In genomic region chr5:135363540-135363939, GRCm38 (mm10) we compare ENCODE assay signal across 9 mouse cellular contexts. TPM values are rescaled to one million over a fixed set of nuclear protein-coding genes. Genes with fewer than 3 reads are reported as not detected.
DNase-seq lines count a peak whose midpoint lies in the region; TF ChIP-seq lines count a peak whose summit lies in the region.
"Had no signal": no experiment of that assay in that cellular context is flagged by ENCODE, and none has a peak within 500 bp of the region (broad histone marks: within the 10 kb centered on the region; RNA-seq: fewer than 3 reads in every experiment).

No protein-coding gene starts in this region.

- no peaks in the 10 kb centered on the region for H3K27me3 ChIP-seq in heart, adult 2 months (ENCODE audit: control insufficient read depth, insufficient read depth, low read length)

- H3K79me2 ChIP-seq in heart, adult 2 months (replicated peaks; ENCODE audit: control insufficient read depth, insufficient read depth, low read length) = no peaks in the 10 kb centered on the region

- no peak for TF ChIP-seq EP300 in heart, adult 2 months (IDR thresholded peaks at IDR 0.05; ENCODE audit: insufficient read depth, low read depth, low read length)

- 30% methylated on average over 12 of the region's 12 CpGs for WGBS in heart, adult 2 months

- intact Hi-C loops in heart, adult 2 months (cut with DNase I) = no loop called here
- intact Hi-C loops in heart, postnatal 36 days (cut with DNase I) = no loop called here

- peaks cover 1% of the 10 kb centered on the region; the same call in 1 of the 2 replicates for H3K4me1 ChIP-seq in heart, adult 2 months (ENCODE audit: control insufficient read depth, insufficient read depth, low read length)

- no peak for TF ChIP-seq POLR2A in heart, adult 2 months (IDR thresholded peaks at IDR 0.05; ENCODE audit: insufficient read depth, low read depth, low read length)

- no peaks in the 10 kb centered on the region for H3K36me3 ChIP-seq in heart, adult 2 months (ENCODE audit: control insufficient read depth, insufficient read depth, low read length)

- H3K9ac ChIP-seq in heart, adult 2 months (ENCODE audit: low read depth, low read length) = no peak overlapping the region

- no peak overlapping the region for H3K4me3 ChIP-seq in heart, adult 2 months

- no peak overlapping the region for H3K27ac ChIP-seq in heart, adult 2 months

- no peak for DNase-seq in heart, adult 2 months
- no peak for DNase-seq in heart, postnatal 36 days
- peak; percentile 37 for DNase-seq in thymus, postnatal 4 days
- DNase-seq in thymus, postnatal 36 days = no peak
- peak; percentile 39 for DNase-seq in kidney, postnatal 14 days
- DNase-seq in retina, postnatal 7 days (ENCODE audit: low read depth, low spot score) = peak; percentile 57
- DNase-seq in urinary bladder, postnatal 14 days (ENCODE audit: low spot score) = no peak
- no peak for DNase-seq in urinary bladder, postnatal 36 days (ENCODE audit: low spot score in 2 of 2)

- TF ChIP-seq CTCF in heart, adult 2 months (IDR thresholded peaks at IDR 0.05) = peak; percentile 64

RNA-seq across cellular contexts. Expression of gene Nsun5, which starts 6.2 kb away (rescaled TPM):
- 10 to 100 TPM; 14.1 to 18.3 TPM for total RNA-seq in heart, adult 2 months (2021)
- 21.6 and 25.4 TPM in 2 replicates for polyA plus RNA-seq in heart, adult 2 months (2012; rRNA removed)
- total RNA-seq in heart, postnatal 36 days (2021) = 10 to 100 TPM; 13.0 to 17.8 TPM

RNA-seq across cellular contexts. Expression of gene Trim50, which starts 10.4 kb away (rescaled TPM):
- total RNA-seq in heart, adult 2 months (2021) = under 1 TPM; 0.11 to 0.18 TPM
- polyA plus RNA-seq in heart, adult 2 months (2012; rRNA removed) = not detected in 2 replicates
- total RNA-seq in heart, postnatal 36 days (2021) = not detected
- polyA plus RNA-seq: limb, embryonic 14.5 days had no signal

RNA-seq across cellular contexts. Expression of gene Fkbp6, which starts 13.7 kb away (rescaled TPM):
- total RNA-seq in heart, adult 2 months (2021) = under 1 TPM; 0.31 to 0.41 TPM
- polyA plus RNA-seq in heart, adult 2 months (2012; rRNA removed) = 0.26 TPM in 1 of 2 replicates, not detected in the other
- total RNA-seq in heart, postnatal 36 days (2021) = under 1 TPM in 1 of 2 experiments, not detected in 1; 0.61 TPM

RNA-seq across cellular contexts. Expression of gene Pom121, which starts 30.8 kb away (rescaled TPM):
- total RNA-seq in heart, adult 2 months (2021) = 10 to 100 TPM; 12.3 to 13.1 TPM
- 9.2 and 11.3 TPM in 2 replicates for polyA plus RNA-seq in heart, adult 2 months (2012; rRNA removed)
- total RNA-seq in heart, postnatal 36 days (2021) = 10 to 100 TPM; 11.7 to 11.9 TPM

Comparison
In these comparisons a context has a peak if more than half of its experiments do, and no peak if none do; other contexts are left out.
1. DNase-seq: peak in thymus, postnatal 4 days (single experiment), kidney, postnatal 14 days (single experiment) and retina, postnatal 7 days (single experiment); none in heart, adult 2 months (0 of 2), heart, postnatal 36 days (0 of 2), thymus, postnatal 36 days (0 of 2), urinary bladder, postnatal 14 days (single experiment) and urinary bladder, postnatal 36 days (0 of 2).